Mouse (Mus musculus) CD4-positive helper T cell, adult 2 months (primary cell): ENCODE results near the gene Lcor.

Experiments
- DNase-seq: peaks from one replicate; pipeline ENCODE4 v3.0.0-alpha.2; 2012; ENCODE audit warnings: low read depth, missing footprints, low spot score

Gene Lcor

GRCm38 (mm10) chr19:41482190-41482908 lies at the start of gene Lcor:
Gene Lcor (plus strand): TSS chr19:41482637.
- DNase-seq = peak; percentile 91

DNA sequence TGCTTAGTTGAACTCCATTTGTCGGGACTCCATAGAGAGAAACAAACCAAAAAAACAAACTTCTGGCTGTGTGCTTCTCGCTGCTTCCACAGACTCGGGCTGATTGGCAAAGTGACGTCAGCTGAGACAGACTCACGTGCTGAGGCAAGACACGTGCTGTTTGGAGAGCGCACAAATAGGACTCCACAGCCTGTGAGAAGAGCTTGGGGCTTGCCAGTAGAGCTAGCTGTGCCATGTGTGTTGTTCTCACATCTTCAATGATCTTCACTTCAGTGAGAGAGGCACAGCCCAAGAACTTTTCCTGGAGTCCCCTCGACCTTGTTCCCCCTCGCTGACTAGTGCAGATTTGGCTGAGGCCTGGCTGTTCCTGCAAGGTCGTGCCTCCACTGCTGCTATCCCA lies 47.1 kb upstream of the Lcor start:
- DNase-seq = no peak

- DNase-seq = no peak
These were observed 46.0 kb upstream of the Lcor start for GRCm38 (mm10) chr19:41436461-41436860.

DNA sequence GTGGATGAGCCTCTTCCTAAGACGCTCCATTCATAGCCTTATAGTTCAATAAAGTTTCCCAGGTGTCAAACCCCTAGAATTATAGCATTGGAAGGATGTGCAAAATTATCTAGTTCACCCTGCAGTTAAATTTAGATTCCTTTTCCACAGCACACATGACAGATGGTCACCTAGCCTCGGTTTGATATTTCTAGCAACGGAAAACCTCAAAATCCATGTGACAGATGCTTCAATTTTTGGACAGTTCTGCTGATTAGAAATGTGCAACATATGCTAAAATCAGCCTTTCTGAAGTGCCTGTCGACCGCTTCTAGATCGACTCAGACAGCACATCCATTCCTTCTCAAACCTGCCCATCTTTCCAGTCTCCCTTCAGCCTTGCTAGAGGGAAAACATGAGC lies 43.5 kb upstream of the Lcor start:
- DNase-seq = no peak

DNA sequence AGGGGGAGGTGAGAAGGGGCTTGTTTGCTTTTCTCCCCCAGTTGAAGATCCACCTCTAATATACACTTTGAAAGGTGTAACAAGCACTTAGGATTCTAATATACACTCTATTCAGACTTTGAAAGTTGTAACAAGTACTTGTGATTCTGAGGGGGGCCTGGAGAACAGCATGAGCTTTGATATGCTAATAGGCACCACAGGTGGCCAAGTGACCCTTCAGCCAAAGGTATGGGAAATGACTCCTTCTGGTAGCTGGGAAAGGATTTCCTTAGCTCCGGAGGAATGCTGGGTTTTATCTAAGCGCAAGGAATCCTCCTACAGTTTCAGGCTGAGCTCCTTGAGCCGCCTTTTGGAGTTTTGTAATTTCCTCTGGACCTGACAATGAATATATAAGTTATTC lies 41.0 kb upstream of the Lcor start:
- DNase-seq = no peak

- no peak for DNase-seq
These were observed 40.4 kb upstream of the Lcor start for GRCm38 (mm10) chr19:41441911-41442607.

- DNase-seq = peak; percentile 71
These were observed 39.8 kb upstream of the Lcor start for GRCm38 (mm10) chr19:41442608-41442969.

DNA sequence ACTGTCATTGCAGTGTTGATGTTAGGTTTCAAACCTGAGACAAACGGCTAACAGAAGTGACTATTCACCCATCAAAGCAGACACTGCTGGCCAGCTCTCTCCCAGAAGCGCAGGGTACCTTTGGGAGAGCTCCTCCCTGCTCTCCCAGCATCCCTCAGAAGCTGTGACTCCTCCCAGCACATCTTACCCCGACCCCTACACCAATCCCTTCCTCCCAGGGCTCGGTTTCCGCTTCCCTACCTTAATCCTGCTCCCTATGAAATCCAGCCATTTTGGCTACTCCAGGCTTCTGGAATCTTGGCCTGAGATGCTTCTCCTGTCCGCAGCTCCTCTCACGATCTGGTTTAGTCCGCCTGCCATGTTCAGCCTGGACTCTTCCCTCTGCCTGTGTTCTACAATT lies 37.9 kb upstream of the Lcor start:
- DNase-seq = no peak

DNA sequence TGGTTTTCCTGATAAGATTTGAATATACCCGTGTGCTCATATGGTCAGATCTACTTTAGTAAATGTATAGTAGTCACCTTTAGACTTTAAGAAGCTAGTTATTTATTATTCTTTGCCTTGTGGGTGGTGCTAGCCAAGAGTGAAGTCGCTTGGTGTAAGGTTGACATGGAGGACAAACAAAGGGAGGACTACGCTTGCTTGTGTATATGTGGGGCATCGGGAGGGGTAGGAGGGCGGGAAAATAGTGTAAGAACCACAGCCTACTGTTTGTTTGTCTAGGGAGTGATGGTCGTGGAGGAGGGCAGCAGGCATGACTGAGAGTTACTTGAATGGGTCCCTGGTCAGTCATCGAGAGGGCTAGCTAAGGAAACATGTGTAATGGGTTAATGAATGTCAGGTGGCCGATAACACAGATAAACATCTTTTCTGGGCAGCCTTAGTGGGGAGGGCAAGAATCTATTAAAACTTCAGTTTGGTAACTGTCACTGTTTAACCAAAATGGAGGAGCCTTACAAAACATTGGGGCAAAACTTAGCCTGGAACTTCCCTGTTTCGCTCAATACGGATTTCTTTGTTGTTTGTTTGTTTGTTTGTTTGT lies 37.3 kb upstream of the Lcor start:
- no peak for DNase-seq

DNA sequence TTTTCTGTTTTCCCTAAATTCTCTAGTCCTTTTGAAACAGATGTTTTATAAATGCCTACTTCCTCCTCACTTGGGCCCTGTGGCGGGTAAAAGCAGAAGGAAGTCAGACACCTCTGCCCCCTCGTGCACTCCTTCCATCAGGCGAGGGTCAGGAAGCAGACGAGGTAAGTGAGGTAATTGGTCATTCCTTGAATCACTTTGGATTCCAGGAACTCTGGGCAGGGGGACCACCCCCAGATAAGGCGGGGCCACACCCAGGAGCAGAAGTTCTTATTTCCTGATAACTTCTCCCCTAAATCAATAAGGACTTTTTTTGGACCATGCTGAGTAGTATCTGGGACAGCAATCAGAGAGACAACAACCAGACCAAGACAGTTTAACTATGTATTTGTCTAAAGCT lies 36.7 kb upstream of the Lcor start:
- no peak for DNase-seq

GRCm38 (mm10) chr19:41447166-41447565 lies 35.3 kb upstream of the Lcor start:
- no peak for DNase-seq

DNA sequence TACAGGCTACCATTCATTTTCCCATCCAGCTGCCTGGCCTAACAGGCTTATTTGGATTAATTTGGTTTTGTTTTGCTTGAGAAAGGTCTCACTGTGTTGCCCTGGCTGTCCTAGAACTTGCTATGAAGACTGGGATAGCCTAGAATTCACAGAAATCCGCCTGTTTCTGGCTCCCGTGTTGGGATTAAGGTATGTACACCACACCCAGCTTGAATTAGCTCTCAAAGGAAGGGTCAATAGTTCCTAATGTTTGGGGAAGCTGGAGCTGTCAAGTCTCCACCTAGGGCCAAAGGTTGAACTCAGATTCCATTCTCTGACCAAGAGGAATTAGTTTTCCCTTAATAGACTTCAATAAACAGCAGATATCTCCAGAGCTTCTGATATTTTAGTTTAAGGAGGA lies 34.7 kb upstream of the Lcor start:
- DNase-seq = no peak

- DNase-seq = no peak
These were observed 32.9 kb upstream of the Lcor start for GRCm38 (mm10) chr19:41449415-41450075.

DNA sequence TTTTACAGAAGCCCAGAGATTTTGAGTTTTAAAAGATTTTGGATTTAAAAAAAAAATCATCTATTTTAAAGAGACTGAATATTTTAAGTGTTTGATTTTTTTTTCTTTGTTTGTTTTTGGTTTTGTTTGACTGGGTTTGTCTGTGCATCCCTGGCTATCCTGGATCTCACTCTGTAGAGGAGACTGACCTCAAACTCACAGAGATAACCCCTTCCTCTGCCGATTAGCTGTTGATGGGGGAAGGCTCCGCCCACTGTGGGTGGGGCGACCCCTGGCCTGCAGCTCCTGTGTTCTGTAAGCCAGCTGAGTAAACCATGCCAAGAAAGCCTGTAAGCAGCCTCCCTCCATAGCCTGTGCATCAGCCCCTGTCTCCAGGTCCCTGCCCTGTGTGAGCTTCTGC lies 30.3 kb upstream of the Lcor start:
- no peak for DNase-seq

DNA sequence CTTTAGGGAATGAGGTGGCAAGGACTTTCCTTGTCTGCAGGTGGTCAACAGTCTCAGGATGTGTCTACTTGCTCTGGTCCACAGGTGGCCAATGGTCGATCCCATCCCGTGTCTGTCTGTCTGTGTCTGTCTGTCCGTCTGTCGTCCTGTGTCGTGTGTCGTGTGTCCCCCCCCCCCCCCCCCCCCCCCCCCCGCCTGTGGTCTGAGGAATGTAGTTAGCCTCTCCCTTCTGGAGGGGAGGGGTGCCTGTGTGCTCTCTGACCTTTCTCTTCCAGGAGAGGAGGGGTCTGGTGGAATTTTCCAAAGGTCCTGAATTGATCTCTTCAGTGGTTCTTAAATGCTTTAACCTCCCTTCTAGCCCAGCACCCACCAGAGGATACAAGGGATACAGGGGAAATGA lies 27.8 kb upstream of the Lcor start:
- DNase-seq = no peak

DNA sequence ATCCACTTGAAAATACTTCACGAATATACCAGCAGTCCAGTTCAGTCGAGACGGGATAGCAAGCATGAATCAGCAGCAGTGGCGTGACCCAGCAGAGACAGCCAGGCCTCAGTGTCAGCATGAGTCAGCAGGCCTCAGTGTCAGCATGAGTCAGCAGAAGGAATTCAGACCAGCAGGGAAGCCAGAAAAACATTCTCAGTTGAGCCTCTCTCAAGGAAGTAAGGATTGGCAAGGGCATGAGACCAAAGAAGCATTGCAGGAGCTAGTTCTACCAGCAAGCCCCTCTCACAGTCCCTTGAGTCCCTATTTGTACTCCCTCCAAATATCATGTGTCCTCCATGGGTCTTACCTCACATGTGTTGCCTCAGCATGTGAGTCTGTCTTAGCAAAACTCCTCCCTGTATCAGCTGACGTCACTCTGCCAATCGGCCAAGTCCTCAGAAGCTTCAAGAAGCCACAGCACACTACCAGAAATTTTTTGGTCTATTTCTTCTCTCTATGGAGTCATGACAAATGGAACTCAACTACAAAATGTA lies 27.3 kb upstream of the Lcor start:
- DNase-seq = no peak

DNA sequence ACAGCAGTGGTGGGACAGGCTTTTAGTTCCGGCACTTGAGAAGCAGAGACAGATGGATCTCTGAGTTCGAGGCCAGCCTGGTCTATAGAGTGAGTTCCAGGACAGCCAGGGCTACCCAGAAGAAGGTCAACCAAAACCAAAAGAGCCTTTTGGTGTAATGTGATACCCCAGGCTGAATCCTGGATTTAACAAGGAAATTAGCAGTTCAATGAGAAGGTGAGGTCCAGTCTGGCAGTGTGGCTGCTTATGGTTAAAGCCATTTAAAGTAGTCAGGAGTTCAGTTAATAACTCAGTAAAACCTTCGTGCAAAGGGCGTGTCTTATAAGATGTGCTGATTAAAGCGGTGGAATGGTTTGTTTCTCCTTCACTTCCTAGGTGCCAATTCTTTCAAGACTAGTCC lies 25.3 kb upstream of the Lcor start:
- no peak for DNase-seq

DNA sequence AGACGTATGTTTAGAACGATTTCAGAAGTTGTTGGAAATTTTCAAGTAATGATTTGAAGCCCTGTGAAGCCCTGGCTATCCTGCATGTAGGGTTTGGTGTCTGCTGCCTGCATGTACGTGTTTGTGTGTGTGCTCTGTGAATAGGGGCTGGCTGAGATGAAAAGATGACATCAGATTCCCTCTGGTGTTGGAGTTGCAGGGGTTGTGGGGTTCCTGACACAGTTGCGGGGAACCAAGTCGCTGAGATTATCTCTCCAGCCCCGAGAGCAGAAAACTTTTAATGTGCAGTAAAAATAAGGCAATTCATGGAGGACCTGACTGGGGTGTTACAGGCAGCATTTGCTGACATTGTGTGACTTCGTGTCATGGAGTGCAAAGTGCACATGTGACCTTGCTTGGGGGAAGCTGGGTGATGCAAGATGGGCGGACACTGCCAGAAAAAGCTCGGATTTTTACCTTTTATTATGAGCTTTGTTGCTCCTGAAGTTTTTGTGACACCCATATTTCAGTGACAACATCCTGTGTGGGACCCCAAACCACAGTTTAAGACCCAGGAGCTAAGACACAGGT lies 20.2 kb upstream of the Lcor start:
- no peak for DNase-seq

DNA sequence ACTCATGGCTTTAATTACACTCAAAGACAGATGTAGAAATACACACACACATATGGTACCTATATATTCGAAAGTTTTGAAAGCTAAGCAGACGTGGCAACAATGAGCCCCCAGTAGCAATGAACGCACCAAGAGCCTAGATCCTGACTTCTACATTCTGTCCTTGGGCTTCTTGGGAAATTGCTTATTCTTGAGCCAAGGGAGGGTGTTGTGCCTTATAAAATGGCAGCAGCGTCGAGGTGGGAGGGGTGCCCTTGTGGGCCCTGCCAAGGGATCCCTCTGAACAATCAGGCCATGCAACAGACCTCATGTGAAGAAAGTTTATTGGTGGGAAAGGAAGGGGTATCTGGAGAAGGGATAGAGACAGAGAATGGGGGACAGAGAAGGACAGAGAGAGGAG lies 18.6 kb upstream of the Lcor start:
- DNase-seq = no peak

DNA sequence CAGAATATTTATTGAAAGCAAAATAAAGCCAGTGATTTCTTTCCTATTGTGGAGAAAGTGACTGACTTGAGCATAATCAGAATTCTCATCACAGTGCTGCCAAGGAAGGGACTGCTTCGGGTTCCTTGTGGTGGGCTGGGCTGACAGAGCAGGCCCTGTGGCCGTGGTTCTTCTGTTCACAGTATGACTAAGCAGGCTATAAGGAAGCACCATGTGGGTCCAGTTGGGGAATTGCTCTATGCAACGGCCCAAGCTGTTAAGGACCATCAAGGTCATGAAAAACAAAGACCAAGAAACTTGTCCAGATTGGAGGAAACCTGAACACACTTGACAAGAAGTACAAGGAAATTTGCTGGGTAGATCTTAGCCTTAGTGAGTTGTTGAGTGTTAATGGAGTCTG lies 16.0 kb upstream of the Lcor start:
- DNase-seq = no peak

- no peak for DNase-seq
These were observed 8.8 kb upstream of the Lcor start for GRCm38 (mm10) chr19:41473566-41474135.

DNA sequence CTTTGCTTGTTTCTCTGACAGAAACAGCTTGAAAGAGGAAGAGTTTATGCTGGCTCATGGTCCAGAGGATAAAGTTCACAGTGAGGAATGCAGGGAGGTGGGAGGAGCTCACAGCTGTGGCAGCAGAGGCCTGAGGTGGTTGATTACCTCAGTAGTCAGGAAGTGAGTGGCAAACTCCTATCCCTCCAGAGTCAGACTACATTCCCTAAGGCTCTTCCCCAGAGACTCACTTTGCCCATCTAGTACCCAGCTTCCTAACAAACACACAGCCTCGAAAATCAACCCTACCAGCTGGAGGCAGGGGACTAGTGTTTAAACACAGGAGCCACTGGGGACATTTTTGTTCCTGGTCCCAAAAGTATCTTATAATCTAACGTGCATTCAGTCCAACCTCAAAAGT lies 7.5 kb upstream of the Lcor start:
- DNase-seq = no peak
